Mouse (Mus musculus) liver, embryonic 14.5 days (tissue): ENCODE measurements around the gene Spock3.

Experiments used
- CTCF ChIP-seq: IDR thresholded peaks from 2 replicates; pipeline ENCODE4 v1.5.1; 2016; ENCODE audit warnings: antibody characterized with exemption, low read depth, control low read depth
- EP300 ChIP-seq: IDR thresholded peaks from 2 replicates; pipeline ENCODE4 v1.6.1; 2016; ENCODE audit warnings: antibody characterized with exemption, low read depth

DNA sequence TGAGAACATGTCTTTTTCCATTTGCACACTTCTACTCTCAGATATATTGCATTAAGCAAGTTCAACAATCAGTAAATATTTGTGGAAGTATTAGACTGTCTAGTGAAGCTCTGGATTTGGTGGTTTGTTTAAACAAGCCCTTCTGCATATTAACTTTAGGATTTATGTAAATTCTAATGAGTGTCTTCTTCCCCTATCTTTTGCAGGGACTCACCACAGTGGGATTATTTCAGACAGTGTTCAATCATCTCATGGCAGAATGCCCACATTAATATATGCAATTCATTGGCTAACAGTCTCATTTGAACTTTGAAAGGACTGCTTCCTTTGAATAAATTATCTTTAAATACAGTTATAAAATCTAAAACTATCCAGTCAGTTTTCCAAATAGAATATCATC, 446.9 kb downstream of the Spock3 start:
- TF ChIP-seq CTCF = no peak
- no peak for TF ChIP-seq EP300
